Mouse (Mus musculus) right cerebral cortex, postnatal 36 days (tissue): Measurements from ENCODE around the gene Dock2.
"Not testable (repeated sequence)": the region's sequence is repeated elsewhere in the genome, so short reads cannot be mapped to it uniquely, and the experiment has no call there.

ENCODE experiments used
- DNase-seq, 2 experiments: peaks; one replicate each; pipeline ENCODE4 v3.0.0; 2022; ENCODE audit warnings: low spot score in 2 of 2, mixed read lengths in 1 of 2

The Dock2 gene

DNA sequence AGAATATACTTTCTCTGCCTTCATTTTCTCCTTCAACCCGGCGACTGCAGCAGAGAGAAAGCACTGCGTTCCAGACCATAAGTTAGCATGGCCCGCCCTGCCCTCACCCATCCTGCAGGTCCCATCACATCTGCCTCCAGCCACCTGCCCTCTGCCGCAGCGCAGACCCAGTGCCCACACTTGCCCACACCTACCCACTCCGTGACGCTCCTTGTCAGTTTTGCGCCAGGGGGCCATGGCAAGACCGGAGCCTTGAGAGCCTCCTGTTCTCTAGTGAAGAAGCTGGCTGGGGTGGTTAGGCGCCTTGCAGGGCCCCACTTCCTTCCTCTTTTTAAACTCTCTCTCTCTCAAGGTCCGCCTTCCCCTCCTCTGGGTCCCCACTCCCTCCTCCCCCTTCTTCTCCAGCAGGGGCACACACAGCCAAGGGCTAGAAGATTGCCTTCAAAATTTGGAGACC lies at the start of gene Dock2:
TSS of gene Dock2 (minus strand) at position 306 of the 457 bp plus-strand sequence.
- DNase-seq: no peak

DNA sequence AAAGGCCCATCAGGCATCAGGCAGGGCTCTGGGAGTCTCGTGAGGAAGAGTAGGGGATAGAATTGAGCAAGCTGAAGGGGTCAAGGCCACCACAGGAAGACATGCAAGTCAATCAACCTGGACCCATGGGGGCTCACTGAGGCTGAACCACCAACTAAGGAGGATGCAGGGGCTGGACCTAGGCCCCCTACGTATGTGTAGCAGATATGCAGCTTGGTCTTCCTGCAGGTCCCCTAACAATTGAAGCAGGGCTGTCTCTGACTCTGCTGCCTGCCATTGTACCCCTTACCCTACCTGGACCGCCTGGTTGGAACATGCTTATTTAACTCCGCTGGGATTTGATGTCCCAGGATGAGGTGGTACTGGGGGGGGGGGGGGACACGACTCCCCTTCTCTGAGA lies 49.0 kb upstream of the Dock2 start:
- no peak for DNase-seq

DNA sequence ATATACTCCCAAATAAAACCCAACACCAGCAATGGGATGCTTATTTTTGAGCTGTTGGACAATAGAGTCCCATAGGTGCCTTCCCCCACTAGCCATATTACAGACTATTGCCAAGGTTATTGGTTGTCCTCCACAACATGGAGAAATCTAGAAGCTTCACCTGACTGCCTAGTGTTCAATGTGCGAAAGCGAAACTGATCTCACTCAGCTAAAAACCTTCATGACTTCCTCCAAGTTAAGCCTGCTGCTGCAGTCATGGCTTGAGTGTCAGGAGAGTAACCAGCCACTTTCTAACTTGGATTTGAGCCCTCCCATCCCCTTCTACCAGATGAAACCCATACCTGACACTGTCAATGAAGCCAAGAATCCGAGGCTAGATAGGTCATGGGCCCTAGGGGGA lies 44.1 kb upstream of the Dock2 start:
- DNase-seq: no peak

DNA sequence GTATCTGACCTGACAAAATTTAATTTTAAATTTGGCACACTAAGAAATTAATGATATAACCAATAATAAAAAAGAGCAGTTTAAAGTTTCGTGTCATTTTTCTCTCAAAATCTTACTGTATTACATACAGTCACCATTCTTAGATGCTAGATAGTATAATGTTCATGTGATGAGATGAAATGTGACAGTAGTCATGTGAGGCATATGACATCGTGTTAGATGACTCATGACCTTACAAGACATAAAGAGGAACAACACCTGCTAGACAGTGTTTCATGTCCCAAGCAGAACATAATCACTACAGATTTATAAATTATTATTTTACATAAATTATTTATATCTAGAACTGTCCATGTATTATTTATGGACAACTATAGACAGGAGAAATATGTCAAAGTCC lies 43.2 kb upstream of the Dock2 start:
- DNase-seq: no peak

DNA sequence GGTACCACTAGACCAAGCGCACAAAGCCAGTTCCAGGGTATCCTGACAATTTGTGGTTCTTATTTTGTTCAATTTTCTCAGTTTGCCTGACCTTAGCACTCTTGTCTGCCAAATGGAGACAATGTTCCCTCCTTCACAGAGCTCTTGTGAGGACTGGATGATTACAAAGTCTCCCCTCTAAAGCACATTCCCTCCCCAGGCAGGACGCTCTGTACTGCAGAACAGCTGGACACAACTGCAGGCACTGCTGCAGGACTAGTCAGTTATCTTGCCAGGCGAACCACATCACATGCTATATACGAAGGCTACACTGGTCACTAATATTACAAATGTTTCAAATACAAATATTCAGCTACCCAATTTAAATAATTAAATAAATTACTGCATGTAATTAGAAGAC lies 41.1 kb upstream of the Dock2 start:
- DNase-seq: no peak

DNA sequence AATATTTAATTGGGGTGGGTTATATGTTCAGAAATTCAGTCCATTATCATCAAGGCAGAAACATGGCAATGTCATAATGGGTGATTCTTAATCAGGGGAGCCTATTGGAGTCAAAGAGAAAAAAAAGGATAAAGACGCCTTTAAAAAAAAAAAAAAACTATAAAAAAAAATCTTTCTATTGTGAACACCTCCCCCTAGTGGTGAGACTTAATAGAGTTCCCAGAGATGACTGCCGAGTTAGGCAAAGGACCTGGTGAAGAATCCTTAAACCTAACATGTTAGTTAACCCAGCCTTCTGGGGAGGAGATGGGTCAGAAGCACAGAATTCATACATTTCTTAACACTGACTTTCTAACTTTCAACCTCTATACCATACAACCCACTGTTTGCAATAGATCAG lies 31.1 kb upstream of the Dock2 start:
- DNase-seq: no peak

DNA sequence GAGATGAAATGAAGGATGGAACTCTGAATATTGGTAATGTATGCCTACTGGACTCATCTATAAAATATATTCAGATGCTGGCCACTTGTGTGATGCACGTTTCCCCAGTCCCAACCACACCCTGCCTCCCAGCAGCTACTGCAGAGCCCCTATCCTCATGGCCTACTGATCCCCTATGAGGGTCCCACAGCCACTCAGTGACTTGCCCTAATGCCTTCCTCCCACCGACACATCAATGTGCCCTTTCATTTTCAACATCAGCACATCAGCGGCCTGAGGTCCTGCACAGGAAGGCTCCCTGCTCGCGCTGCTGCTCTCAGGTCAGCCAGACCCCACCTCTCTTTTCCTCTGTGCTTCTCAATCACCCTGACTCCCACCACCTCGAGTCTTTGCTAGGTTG lies 30.6 kb upstream of the Dock2 start:
- DNase-seq: no peak

DNA sequence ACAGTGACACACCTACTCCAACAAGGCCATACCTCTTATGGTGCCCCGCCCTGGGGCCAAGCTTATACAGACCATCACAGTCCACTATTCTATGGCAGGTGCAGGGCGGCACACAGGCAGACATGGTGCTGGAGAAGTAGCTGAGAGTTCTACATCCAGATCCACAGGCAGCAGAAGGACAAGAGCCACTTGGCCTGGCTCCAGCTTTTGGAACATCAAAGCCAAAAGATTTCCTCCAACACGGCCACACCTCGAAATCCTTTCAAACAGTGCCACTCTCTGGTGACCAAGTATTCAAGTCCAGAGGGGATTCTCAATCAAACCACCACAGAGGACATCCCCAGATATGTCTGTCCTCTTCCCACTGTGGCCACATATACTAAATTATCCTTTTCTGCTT lies 21.3 kb upstream of the Dock2 start:
- not testable (repeated sequence) for DNase-seq

DNA sequence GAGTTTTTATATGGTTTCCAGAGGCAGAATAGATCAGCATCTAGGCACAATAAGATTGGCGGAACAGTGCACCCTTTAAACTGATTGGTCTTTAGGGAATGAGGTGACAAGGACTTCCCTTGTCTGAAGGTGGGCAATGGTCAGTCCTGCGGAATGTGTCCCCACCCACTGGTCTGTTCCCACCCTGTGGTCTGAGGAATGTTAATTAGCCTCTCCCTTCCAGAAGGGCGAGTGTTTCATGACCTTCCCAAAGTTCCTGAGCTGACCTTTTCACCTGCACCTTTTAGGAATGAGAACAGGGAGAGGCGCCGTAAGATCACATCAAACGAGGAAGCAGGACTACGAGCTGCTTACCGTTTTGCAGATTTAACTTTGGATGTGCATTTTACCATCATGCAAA lies 14.4 kb upstream of the Dock2 start:
- not testable (repeated sequence) for DNase-seq

DNA sequence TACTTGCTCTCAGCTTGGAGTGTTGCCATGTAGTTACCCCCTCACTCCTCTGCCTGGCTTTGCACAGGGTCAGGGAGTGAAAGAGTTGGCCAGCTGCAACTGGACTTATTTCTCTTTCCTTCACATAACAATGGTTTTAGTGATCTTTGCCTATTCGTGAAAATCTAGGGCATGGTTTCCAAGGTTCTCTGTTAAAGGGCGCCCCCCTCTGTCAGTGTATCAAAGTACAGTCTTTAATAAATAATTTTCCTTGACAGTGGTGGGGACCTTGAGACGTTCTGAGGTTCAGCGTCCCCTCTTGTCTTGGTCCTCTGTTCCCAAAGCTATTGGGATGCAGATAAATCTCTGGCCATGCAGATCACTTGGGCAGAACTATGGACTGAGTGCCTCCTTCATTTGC lies 12.4 kb upstream of the Dock2 start:
- no peak for DNase-seq

DNA sequence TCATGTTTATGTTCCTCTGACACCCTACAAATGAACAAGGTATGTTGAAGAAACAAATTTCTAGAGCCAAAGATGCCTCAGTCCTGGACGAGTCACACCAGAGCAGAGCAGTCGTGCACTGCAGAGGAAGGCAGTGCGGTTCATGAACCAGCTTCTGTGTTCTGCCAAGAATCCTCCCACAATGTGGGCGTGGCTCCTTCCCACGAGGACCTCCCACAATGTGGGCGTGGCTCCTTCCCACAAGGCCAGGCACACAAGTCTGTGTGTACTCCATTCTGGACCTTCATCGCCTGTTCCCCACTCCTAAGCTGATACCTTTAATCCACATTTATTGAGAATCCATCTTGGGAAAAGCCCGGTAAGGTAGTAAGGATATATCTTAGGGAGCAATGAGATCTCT lies 8.2 kb upstream of the Dock2 start:
- DNase-seq: no peak

DNA sequence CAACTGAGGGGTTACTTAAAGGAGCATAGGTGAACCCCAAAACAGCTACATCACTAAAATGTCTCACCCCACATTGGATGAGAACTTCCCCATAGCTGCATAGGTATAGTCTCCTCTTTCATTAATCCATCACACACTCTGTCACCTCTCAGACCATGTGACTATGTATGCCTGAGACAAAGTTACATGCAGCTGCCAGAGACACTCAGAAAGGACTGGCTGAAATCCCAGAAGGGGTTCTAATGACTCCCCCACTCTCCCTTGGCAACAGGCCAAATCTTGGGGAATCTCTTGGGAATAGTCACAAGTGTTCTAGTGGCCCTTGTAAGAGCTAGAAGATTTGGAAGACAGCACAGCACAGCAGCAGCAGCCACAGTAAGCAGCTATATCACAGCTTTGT lies 1.2 kb upstream of the Dock2 start:
- DNase-seq: no peak

DNA sequence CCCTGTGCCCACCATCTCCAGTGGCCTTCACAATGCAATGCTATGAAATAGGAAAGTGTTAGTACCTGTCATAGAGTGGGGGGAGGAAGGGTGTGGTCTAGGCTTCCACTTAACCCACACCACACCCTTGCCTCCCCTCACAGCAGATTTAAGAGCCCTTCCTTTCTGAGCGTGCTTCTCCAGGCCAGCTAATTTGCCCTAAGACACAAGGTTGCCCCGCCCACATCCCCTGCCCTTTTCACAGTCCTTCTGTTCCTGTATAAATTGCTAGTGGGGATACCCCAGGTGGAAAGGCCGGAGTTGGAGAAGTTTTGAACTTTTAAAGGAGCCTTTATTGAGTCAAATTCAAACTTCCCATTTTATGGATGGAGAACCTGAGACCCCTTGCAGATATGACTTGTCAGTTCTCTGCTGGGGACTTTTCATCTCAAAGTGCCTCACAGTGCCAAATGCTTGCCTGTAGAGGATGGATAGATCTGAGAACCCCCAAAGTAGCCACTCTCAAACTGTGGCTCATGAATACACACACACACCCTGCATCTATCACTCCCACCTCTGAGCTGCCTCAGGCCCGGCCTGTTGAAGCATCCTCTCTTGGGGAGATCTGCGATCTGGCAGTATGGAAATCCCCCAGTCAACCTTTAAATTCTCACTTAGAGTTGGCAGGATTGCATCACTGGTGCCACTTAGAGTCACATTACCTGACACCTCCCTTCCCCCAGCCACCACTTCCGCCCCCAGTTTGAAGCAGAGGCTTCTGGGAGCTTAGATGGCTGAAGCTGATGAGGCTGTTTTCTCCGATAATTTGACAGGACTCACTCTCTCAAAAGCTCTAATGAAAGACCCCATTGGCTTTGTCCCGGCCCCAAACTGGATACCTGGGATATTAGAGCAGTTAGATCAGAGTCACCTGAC lies 919 bp downstream of the Dock2 start:
- no peak for DNase-seq

DNA sequence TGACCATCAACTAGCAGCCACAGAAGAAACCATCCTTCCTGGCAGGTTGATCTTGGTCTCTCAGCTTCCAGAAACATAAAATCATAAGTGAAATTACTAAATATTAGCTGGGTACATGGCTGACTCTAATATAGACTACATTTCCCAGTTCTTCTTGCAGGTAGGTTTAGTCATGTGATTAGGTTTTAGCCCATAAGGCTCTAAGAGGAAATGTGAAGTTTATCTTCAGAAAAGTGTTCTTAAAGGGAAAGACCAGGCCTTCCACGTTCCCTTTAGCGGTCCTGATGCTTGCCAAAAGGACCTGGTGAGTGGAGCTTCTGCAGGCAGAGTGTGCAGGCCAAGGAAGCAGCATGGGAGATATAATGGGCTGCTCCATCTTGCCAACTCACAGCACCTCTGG lies 2.9 kb downstream of the Dock2 start:
- DNase-seq: no peak

DNA sequence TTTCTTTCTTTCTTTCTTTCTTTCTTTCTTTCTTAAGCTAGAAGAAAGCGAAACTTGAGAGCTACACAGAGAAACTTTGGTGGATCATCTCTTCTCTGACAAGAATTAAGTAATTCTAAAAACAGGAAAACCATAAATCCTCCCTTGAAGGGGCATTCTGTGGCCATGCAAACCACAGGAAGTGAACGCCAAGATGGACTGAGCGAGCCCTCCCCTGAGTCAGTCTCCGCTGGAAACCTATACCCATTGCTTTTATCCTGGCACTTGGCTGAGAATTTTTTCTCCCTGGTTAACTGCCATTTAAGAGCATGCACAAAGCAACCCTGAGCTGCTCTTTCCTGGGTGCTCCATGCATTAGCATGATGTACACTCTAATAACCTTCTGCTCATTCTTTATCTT lies 3.7 kb downstream of the Dock2 start:
- no peak for DNase-seq

DNA sequence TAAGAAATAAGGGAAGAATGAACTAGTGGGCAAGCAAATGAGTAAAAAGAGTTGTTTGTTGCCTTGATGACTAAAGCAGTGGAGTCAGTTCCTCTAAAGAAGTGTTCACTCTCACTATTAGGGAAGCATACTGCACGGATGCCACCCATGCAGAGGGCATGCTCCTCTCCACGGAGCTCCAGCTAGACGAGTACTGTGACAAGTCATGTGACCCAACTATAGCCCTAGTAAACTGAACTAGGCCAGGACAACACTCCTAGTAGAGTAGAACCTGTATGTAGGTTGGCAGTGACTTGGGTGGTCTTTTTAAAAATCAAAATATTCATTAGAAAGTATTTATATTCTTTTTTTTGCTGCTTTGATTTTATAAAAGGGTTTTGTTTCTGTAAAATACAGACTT lies 5.3 kb downstream of the Dock2 start:
- peak in 1 of 2 experiments; percentile 3 for DNase-seq

DNA sequence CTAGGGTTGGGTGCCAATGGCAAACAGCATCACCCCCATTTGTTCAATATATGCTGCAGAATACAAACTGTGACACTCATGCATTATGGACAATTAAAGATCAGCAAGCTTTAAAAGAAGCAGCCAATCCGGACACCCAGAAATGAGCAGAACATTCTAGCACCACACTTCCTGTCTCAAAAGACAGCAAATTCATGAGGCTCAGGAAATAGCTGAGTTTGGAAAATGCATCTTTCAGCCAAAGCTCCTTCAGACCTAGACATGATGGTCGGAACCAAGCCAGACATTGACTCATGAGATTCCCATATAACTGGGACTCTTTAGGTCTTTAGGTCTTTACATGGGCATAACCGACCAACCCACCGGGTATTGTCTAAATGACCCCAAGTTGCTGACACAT lies 6.2 kb downstream of the Dock2 start:
- no peak for DNase-seq

DNA sequence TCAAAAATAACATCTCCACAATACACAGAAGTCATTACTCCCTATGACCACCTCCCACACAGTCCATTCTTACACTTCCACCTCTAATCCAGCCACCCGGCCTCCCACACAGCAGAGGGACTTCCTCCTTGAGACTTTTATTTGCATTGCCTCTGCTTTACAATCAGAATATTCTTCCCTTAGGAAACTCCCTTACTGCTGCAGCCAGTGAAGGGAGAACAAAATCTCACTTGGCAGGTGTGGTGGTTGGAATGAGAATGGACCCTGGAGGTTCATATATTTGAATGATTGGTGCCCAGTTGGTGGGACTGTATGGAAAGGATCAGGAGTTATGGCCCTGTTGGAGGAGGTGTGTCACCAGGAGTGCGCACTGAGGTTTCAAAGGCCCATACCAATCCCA lies 7.6 kb downstream of the Dock2 start:
- no peak for DNase-seq

DNA sequence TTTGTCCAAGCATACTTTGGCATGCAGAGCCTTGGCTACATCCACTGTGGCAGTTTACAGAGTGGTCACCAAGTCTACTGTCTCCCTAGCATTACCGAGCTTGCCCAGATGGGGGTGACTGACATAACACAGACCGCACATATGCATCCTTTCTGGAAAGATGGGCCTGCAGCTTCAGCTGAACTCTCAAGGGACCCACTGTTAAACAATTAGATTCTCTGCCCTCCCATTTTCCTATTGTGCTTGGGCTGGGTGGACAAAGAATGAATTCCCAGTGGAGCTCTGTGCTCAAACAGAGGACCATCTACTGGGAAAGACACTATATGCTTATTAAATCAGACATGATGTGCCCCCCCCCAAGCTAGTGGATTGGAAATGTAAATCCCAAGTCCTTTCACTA lies 9.1 kb downstream of the Dock2 start:
- DNase-seq: no peak

DNA sequence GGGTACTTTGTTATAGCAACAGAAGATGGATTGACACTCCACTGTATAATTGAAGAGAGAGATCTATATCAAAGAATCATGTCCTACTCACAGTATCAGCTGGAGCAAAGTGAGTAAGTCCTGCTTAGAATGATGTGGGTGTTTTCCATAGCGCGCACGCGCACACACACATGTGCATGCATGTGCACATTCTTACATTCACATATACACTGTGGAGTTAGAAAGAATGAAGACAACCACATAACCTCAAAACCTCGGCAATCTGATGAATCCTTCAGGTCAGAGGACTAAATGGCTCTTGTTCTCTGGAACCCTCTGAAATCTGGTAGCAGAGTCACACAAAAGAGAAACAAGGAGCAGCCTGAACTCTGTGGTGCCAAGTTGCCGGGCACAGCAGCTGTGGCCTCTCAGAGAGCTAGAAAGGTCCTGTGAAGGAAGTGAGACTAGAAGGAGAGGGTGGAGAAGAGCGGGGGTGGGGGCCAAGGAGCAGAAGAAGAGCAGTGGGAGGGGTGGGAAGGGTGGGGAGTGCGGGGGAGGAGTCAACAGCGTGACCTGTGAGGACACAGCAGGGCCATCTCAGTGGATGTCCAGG lies 10.3 kb downstream of the Dock2 start:
- DNase-seq: no peak

DNA sequence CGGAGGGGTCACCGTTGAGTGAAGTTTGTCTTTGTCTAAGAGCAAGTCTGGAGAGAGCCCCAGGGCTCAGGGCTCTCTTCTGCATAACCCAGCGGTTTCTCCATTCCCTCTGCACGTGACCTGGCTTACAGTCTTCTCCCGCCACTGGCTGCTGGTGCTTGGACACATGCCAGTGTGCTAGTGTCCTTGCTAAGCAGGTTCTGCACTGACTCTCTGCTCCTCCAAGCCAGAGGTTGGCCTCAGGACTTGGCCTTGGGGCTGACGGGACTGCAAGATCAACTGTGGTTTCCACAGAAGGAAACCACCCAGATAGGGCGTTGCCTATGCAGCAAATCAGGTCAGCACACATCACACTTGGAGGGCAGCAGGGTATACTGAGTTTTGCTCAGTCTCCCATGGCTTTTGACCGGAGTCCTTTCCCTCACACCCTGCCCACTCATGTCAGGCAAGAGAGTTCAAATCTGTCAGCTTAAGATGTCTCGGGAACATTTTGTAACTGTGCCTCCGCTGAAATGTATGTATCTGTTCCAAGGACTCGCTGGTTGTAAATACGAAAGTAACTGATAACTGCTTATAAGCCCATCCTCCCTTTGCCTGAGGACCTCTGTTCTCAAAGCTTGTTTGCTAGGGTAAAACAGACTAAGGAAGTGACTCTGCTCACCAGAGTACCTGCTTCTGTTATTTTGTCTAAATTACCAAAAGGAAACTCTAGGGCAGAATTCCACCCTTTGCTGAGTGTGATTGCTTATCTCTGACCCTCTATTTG lies 12.3 kb downstream of the Dock2 start:
- DNase-seq: no peak

DNA sequence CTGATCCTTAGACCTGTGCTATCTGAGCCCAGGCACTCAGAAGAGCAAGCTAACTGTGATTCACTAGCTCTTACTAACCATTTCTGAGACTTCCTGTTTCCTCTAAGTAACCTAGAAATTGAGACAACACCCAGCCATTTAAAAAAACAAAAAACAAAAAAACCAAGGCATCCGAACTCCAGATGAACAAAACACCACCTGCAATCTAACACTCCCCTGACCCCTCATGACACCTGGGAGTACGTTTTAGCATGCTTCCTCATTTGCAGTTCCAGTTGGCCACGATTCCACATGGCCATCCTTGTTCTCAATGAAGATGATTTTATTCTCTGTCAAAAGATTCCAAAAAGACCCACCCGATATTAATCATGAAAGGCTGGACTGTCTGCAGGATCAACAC lies 13.0 kb downstream of the Dock2 start:
- no peak for DNase-seq

DNA sequence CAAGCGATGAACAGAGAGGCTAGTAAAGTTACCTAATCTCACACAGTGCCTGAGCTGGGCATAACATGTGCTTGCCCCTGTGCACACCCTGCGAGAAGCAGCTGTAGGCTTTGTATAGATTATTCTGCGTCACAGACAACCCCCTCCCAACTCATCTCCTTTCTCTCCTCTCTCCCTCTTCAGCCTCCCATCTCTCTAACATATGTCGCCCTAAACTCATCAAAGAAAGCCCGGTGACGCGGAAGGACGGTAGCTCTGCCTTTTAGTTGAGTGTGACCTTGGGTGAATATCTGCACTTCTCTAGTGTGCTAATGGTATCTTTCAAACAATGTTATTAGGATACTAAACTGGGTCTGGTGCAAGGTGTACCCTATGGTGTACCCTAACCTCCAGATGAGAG lies 13.7 kb downstream of the Dock2 start:
- DNase-seq: no peak
